Mouse (Mus musculus) hindbrain, embryonic 10.5 days (tissue): ENCODE results near the gene Klrb1c. TPM values are rescaled to one million over a fixed set of nuclear protein-coding genes. Genes with fewer than 3 reads are reported as not detected.
"Not testable (repeated sequence)": the region's sequence is repeated elsewhere in the genome, so short reads cannot be mapped to it uniquely, and the experiment has no call there.

ENCODE experiments used
- DNase-seq: peaks from one replicate; pipeline ENCODE4 v3.0.0-alpha.2; 2017; ENCODE audit warnings: low spot score
- H3K27ac ChIP-seq: fragments of 300-500 bp; sonication (generic); 2 replicates; pipeline ENCODE4 v1.5.1; 2016; ENCODE audit warnings: mild to moderate bottlenecking, moderate library complexity
- H3K27me3 ChIP-seq: fragments of 300-500 bp; sonication (generic); 2 replicates; pipeline ENCODE4 v1.6.1; 2016; ENCODE audit warnings: mild to moderate bottlenecking; ENCODE audit not compliant: poor library complexity, insufficient read depth, severe bottlenecking
- H3K36me3 ChIP-seq: fragments of 300-500 bp; sonication (generic); 2 replicates; pipeline ENCODE4 v1.6.1; 2016; ENCODE audit warnings: mild to moderate bottlenecking, moderate library complexity
- H3K4me1 ChIP-seq: fragments of 300-500 bp; sonication (generic); replicated peaks from 2 replicates; pipeline ENCODE4 v1.6.1; 2016; ENCODE audit warnings: mild to moderate bottlenecking
- H3K4me3 ChIP-seq: fragments of 300-500 bp; sonication (generic); 2 replicates; pipeline ENCODE4 v1.5.1; 2016; ENCODE audit warnings: mild to moderate bottlenecking, moderate library complexity
- H3K9me3 ChIP-seq: fragments of 300-500 bp; sonication (generic); 2 replicates; pipeline ENCODE4 v1.6.1; 2016; ENCODE audit warnings: mild to moderate bottlenecking, moderate library complexity
- WGBS: fragments of 180-500 bp; shearing (Covaris S2); methylation state at CpG from one replicate; pipeline ENCODE4 v1.1.7; 2016; 5-methylcytosine and 5-hydroxymethylcytosine counted together
- polyA plus RNA-seq: library from polyadenylated mRNA; unstranded; fragments of >200 nt; fragmentation: Nextera tagmentation; extraction: Ambion mirVana; gene quantifications from 2 replicates; pipeline ENCODE4 v1.2.1, GENCODE M21; 2016

Gene Klrb1c
- polyA plus RNA-seq, 1 experiment from 2014 or later = not detected

DNA sequence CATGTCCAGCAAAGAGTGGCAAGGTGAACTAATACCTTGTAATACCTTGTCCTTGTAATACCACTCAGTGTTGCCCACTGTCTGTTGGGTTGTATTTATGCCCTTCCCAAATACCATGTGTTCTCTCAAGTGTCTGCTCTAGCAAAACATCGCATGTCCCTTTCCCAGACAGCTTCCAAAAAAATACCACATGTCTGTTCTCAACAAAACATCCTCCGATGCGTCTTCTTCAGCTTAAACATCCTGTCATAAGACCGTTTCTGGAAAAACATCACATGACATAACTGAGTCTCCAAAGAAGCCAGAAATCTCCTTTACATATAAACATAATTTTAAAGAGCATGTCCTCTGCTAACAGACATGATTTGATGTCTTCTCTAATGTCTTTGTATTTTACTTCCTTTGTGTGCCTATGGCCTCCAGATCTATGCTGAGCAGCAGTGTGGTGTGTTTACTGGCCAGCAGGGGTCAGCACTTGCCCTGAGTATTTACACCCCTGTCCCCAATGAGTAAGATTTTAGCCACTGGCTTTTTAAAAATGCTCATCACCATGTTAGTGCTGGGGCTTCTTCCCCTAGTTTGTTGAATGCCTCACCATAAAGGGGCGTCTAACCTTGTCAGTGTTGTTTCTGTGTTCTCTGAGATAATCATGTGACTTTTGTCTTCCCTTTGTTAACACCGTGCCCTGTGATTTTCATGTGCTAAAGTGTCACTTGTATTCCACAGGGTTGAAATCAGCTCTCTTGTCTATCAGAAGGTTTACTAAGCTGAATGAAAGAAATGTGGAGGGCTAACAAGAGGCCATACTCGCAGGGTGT lies 16.0 kb upstream of the Klrb1c start:
- H3K27me3 ChIP-seq, H3K9me3 ChIP-seq, H3K27ac ChIP-seq, H3K4me3 ChIP-seq, H3K36me3 ChIP-seq: not testable (repeated sequence)
- H3K4me1 ChIP-seq = peaks cover 12% of the 10 kb centered on the region
- 63% methylated on average over 7 of the region's 7 CpGs for WGBS
- DNase-seq = peak; percentile 63

DNA sequence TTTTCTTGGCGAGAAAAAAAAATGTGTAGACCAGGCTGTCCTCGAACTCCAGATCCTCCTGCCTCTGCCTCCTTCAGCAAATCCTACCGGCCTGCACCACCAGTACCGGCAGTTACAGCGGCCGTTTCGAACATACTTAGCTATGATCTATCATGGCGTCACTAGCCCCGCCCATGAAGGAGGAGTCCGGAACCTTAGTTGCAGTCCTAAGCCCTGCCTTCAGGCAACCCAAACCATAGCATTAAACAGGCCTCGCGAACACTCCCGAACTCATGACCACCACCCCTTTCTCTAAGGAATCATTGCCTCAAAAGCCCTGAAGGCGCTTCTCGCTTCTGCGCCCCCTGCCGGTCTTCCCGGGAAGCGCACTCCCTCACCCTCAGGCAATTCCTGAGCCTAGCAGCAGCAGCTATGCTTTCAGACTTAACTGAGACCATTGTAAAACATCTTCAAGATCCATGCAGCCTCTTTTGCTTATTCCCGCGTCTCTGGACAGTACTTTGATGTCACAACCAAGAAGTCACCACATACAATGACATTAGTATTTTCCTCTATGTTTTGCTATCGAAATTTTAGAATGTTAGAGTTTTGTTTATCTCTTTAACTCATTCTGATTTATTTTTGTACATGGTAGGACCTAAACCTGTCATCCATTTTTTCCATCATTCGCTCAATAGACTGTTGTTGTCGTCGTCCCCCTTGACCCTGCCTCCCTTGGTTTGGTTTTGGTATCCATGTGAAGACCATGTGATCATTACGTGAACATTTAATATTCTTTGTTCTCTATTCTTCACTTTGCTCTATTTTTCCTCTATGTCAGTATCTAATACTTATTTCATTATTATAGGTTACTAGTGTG lies 14.2 kb upstream of the Klrb1c start:
- peak overlapping the region; percentile 56 for H3K4me3 ChIP-seq
- H3K36me3 ChIP-seq = no peaks in the 10 kb centered on the region
- H3K27me3 ChIP-seq = no peaks in the 10 kb centered on the region
- peaks cover 16% of the 10 kb centered on the region for H3K4me1 ChIP-seq
- H3K27ac ChIP-seq = peak overlapping the region; percentile 81
- H3K9me3 ChIP-seq = 0 out of 2 replicates have a peak, but pooled peaks cover 6% of the 10 kb centered on the region
- WGBS = 7% methylated on average over 26 of the region's 26 CpGs
- peak; percentile 98 for DNase-seq

- Histone ChIP-seq H3K27me3 (no peaks in the 10 kb centered on the region), H3K36me3 (no peaks in the 10 kb centered on the region), H3K27ac (peak overlapping the region; percentile 81), H3K4me3 (peak overlapping the region; percentile 56), H3K4me1 (peaks cover 23% of the 10 kb centered on the region), H3K9me3 (0 out of 2 replicates have a peak, but pooled peaks cover 3% of the 10 kb centered on the region)
- 21% methylated on average over 10 of the region's 10 CpGs for WGBS
- DNase-seq = no peak
Observed at GRCm38 (mm10) chr6:128802557-128802956, 13.5 kb upstream of the Klrb1c start.

GRCm38 (mm10) chr6:128800696-128801095 lies 11.7 kb upstream of the Klrb1c start:
- peaks cover 24% of the 10 kb centered on the region for H3K4me1 ChIP-seq
- H3K27me3 ChIP-seq, H3K9me3 ChIP-seq, H3K36me3 ChIP-seq, H3K27ac ChIP-seq, DNase-seq, H3K4me3 ChIP-seq: not testable (repeated sequence)
- WGBS = 77% methylated on average over 5 of the region's 5 CpGs

DNA sequence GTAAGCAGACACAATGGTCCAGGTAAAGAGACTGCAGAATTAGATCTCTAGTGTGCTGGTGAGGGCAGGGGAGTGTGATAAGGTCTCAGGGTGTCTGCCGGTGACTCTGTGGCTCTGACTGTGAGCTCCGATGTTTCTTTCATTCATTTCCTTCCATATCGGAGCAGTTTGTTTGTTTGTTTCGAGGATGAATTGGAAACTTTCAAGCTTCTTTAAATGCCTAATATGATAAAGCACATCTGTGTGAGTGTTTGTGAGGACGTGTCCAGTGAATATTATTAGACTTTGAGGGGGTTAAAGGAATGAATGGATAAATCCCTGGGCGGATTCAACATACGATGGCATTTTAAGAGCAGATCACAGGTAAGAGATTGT lies 10.9 kb upstream of the Klrb1c start:
- Histone ChIP-seq H3K9me3 (no peaks in the 10 kb centered on the region), H3K36me3 (no peaks in the 10 kb centered on the region), H3K4me1 (peaks cover 24% of the 10 kb centered on the region), H3K27ac (peak overlapping the region; percentile 87), H3K27me3 (no peaks in the 10 kb centered on the region), H3K4me3 (peak overlapping the region; percentile 64)
- 24% methylated on average over 7 of the region's 7 CpGs for WGBS
- no peak for DNase-seq

- Histone ChIP-seq H3K27ac (peak overlapping the region; percentile 87), H3K4me1 (peaks cover 24% of the 10 kb centered on the region), H3K4me3 (peak overlapping the region; percentile 64)
- DNase-seq = peak; percentile 93
- not testable (repeated sequence) for H3K9me3 ChIP-seq, H3K27me3 ChIP-seq, H3K36me3 ChIP-seq
- under 1% methylated on average over 49 of the region's 49 CpGs for WGBS
Observed at GRCm38 (mm10) chr6:128799144-128799895, 10.3 kb upstream of the Klrb1c start.

GRCm38 (mm10) chr6:128798772-128799143 lies 9.7 kb upstream of the Klrb1c start:
- not testable (repeated sequence) for H3K36me3 ChIP-seq, H3K27me3 ChIP-seq, H3K9me3 ChIP-seq
- peak overlapping the region; percentile 87 for H3K27ac ChIP-seq
- WGBS = under 1% methylated on average over 20 of the region's 20 CpGs
- DNase-seq = peak; percentile 87
- peak overlapping the region; percentile 64 for H3K4me3 ChIP-seq
- peaks cover 24% of the 10 kb centered on the region for H3K4me1 ChIP-seq

- H3K4me3 ChIP-seq = peak overlapping the region; percentile 64
- H3K9me3 ChIP-seq = no peaks in the 10 kb centered on the region
- DNase-seq = peak; percentile 41
- H3K36me3 ChIP-seq = no peaks in the 10 kb centered on the region
- peaks cover 21% of the 10 kb centered on the region for H3K4me1 ChIP-seq
- WGBS = 15% methylated on average over 15 of the region's 15 CpGs
- no peaks in the 10 kb centered on the region for H3K27me3 ChIP-seq
- peak overlapping the region; percentile 66 for H3K27ac ChIP-seq
Observed at GRCm38 (mm10) chr6:128797936-128798771, 9.1 kb upstream of the Klrb1c start.

- no peaks in the 10 kb centered on the region for H3K36me3 ChIP-seq
- no peaks in the 10 kb centered on the region for H3K27me3 ChIP-seq
- no peaks in the 10 kb centered on the region for H3K9me3 ChIP-seq
- no peak overlapping the region for H3K27ac ChIP-seq
- peak overlapping the region; percentile 64; the same call in 1 of the 2 replicates for H3K4me3 ChIP-seq
- 79% methylated on average over 12 of the region's 12 CpGs for WGBS
- peaks cover 17% of the 10 kb centered on the region for H3K4me1 ChIP-seq
- no peak for DNase-seq
Observed at GRCm38 (mm10) chr6:128797185-128797905, 8.3 kb upstream of the Klrb1c start.

DNA sequence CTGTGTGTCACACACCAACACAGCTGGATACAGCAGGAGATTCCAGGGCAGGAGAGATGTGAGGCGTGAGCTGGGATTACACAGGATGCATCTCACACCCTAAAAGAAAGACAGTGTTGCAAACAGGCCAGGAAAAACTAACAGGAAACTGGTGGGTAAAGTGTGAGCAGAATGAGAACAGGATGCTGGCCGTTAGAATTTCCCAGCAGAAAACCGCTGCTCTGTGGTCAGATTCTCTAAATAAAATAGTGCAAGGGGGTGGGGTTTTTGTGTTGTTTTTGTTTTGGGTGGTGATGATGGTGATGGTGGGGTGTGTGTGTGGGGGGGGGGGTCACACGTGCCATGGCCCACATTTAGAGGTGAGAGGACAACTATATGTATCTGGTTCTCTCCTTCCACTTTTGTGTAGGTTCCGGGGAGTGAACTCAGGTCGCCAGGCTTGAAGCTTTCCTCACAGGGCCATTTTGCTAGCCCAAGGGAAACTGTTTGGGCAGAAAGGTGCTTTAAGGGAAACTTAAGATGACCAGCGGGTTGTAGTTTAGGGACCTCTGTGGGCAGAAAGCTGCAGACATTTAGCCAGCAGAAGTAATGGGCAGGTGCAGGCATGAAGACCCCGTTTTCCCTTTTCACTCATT lies 7.4 kb upstream of the Klrb1c start:
- no peak for DNase-seq
- 75% methylated on average over 8 of the region's 8 CpGs for WGBS
- no peak overlapping the region for H3K27ac ChIP-seq
- no peaks in the 10 kb centered on the region for H3K36me3 ChIP-seq
- H3K4me1 ChIP-seq = peaks cover 14% of the 10 kb centered on the region
- no peak overlapping the region for H3K4me3 ChIP-seq
- H3K27me3 ChIP-seq = no peaks in the 10 kb centered on the region
- no peaks in the 10 kb centered on the region for H3K9me3 ChIP-seq

- DNase-seq = no peak
- H3K36me3 ChIP-seq = no peaks in the 10 kb centered on the region
- H3K4me1 ChIP-seq = peaks cover 10% of the 10 kb centered on the region
- no peaks in the 10 kb centered on the region for H3K9me3 ChIP-seq
- WGBS = 69% methylated on average over 6 of the region's 6 CpGs
- no peaks in the 10 kb centered on the region for H3K27me3 ChIP-seq
- no peak overlapping the region for H3K27ac ChIP-seq
- H3K4me3 ChIP-seq = no peak overlapping the region
Observed at GRCm38 (mm10) chr6:128793734-128794133, 4.7 kb upstream of the Klrb1c start.
